10 mouse cellular contexts compared by ENCODE assay signal in the genomic region with DNA sequence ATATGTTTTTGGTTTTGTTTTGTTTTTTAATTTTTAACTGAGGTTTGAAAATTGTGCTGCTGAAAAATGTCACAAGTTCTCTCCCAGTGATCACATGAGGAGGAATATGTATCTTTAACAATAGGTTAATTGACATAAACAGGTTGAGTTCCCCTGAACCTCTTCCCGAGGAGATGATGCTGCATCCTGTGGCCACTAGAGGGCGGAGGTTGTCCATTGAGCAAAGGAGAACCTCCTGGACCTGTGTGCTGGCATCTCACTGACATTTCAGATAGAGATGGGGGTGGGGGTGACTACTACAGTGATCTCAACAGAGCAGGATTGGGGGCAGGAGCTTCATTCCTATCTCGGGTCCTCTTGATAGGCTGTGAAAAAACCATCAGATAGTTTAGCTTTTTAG. TPM values are rescaled to one million over a fixed set of nuclear protein-coding genes. Genes with fewer than 3 reads are reported as not detected.
DNase-seq lines count a peak whose midpoint lies in the region; ATAC-seq and TF ChIP-seq lines count a peak whose summit lies in the region.
"Had no signal": no experiment of that assay in that cellular context is flagged by ENCODE, and none has a peak within 500 bp of the region (broad histone marks: within the 10 kb centered on the region; RNA-seq: fewer than 3 reads in every experiment).

No protein-coding gene starts in this region.

- H3K9ac ChIP-seq in lung, embryonic 14.5 days = no peak overlapping the region
- no peak overlapping the region for H3K9ac ChIP-seq in hindbrain, embryonic 12.5 days
- H3K9ac ChIP-seq: lung, embryonic 15.5 days had no signal

- peak; percentile 3 to 9 for DNase-seq in heart, postnatal 10 days
- no peak for DNase-seq in heart, postnatal 4 days
- peak; percentile 50 for DNase-seq in CD4-positive, CD25-positive, alpha-beta regulatory T cell, adult 2 months (ENCODE audit: low read depth, low spot score)
- DNase-seq in adrenal gland, postnatal 14 days = peak; percentile 40
- peak; percentile 8 for DNase-seq in lung, embryonic 14.5 days
- DNase-seq in neural tube, embryonic 10.5 days (ENCODE audit: extremely low spot score, low spot score) = no peak
- DNase-seq in left cerebral cortex, postnatal 36 days (ENCODE audit: low spot score in 2 of 2) = no peak

- 0 out of 2 replicates have a peak, but pooled peaks cover 4% of the 10 kb centered on the region for H3K9me3 ChIP-seq in lung, embryonic 14.5 days (ENCODE audit: low read depth, low read length)
- peaks cover 61% of the 10 kb centered on the region for H3K9me3 ChIP-seq in hindbrain, embryonic 12.5 days (replicated peaks)
- H3K9me3 ChIP-seq: lung, embryonic 15.5 days had no signal

- no peak overlapping the region for H3K4me2 ChIP-seq in lung, embryonic 14.5 days
- no peak overlapping the region for H3K4me2 ChIP-seq in hindbrain, embryonic 12.5 days (replicated peaks)
- H3K4me2 ChIP-seq: lung, embryonic 15.5 days had no signal

- intact Hi-C loops in heart, postnatal 10 days (cut with DNase I) = no loop called here
- intact Hi-C loops in left cerebral cortex, postnatal 36 days (cut with DNase I) = no loop called here

- no peak overlapping the region for H3K4me3 ChIP-seq in lung, embryonic 14.5 days (ENCODE audit: low read depth, low read length)
- no peak overlapping the region for H3K4me3 ChIP-seq in hindbrain, embryonic 12.5 days
- H3K4me3 ChIP-seq: lung, embryonic 15.5 days had no signal

- no peak for ATAC-seq in lung, embryonic 14.5 days (ENCODE audit: insufficient read depth)
- ATAC-seq in hindbrain, embryonic 12.5 days (ENCODE audit: low FRiP score) = no peak

- H3K27ac ChIP-seq in lung, embryonic 14.5 days (ENCODE audit: low read depth) = no peak overlapping the region
- H3K27ac ChIP-seq in hindbrain, embryonic 12.5 days = no peak overlapping the region
- H3K27ac ChIP-seq: lung, embryonic 15.5 days had no signal

- TF ChIP-seq CTCF in lung, embryonic 14.5 days (IDR thresholded peaks at IDR 0.05; ENCODE audit: low read depth) = peak; percentile 36

- WGBS in lung, embryonic 14.5 days = 36% methylated on average over 3 of the region's 3 CpGs
- WGBS in hindbrain, embryonic 12.5 days = 36% methylated on average over 3 of the region's 3 CpGs

- H3K4me1 ChIP-seq in lung, embryonic 14.5 days (ENCODE audit: insufficient read depth) = no peaks in the 10 kb centered on the region
- no peaks in the 10 kb centered on the region for H3K4me1 ChIP-seq in hindbrain, embryonic 12.5 days
- H3K4me1 ChIP-seq: lung, embryonic 15.5 days had no signal

- H3K36me3 ChIP-seq in lung, embryonic 14.5 days (ENCODE audit: insufficient read depth) = no peaks in the 10 kb centered on the region
- H3K36me3 ChIP-seq in hindbrain, embryonic 12.5 days = no peaks in the 10 kb centered on the region
- H3K36me3 ChIP-seq: lung, embryonic 15.5 days had no signal

- H3K27me3 ChIP-seq in lung, embryonic 14.5 days (ENCODE audit: insufficient read depth, low read length) = no peaks in the 10 kb centered on the region
- no peaks in the 10 kb centered on the region for H3K27me3 ChIP-seq in hindbrain, embryonic 12.5 days
- H3K27me3 ChIP-seq: lung, embryonic 15.5 days had no signal

RNA-seq across cellular contexts. Expression of gene 4933421I07Rik, which starts 2.7 kb away (rescaled TPM):
- total RNA-seq in heart, postnatal 10 days (2021) = not detected
- not detected for total RNA-seq in heart, postnatal 4 days (2021)
- total RNA-seq in adrenal gland, postnatal 14 days (2021) = not detected in 2 replicates
- not detected in 2 replicates for polyA plus RNA-seq in lung, embryonic 14.5 days (2014; fragmentation: Nextera tagmentation; extraction: Ambion mirVana)
- not detected for total RNA-seq in left cerebral cortex, postnatal 36 days (2021)
- not detected in 2 replicates for polyA plus RNA-seq in hindbrain, embryonic 12.5 days (2016; fragmentation: Nextera tagmentation; extraction: Ambion mirVana)
- polyA plus RNA-seq: heart, embryonic 14.5 days; lung, embryonic 15.5 days had no signal

RNA-seq across cellular contexts. Expression of gene Zfp141, which starts 54.9 kb away (rescaled TPM):
- 1 to 10 TPM; 6.8 to 8.0 TPM for total RNA-seq in heart, postnatal 10 days (2021)
- total RNA-seq in heart, postnatal 4 days (2021) = 1 to 10 TPM; 7.7 to 9.1 TPM
- 15.1 and 15.7 TPM in 2 replicates for total RNA-seq in adrenal gland, postnatal 14 days (2021)
- polyA plus RNA-seq in lung, embryonic 14.5 days (2014; fragmentation: Nextera tagmentation; extraction: Ambion mirVana) = 11.6 and 12.2 TPM in 2 replicates
- 10 to 100 TPM; 17.4 to 20.0 TPM for total RNA-seq in left cerebral cortex, postnatal 36 days (2021)
- 12.6 and 15.0 TPM in 2 replicates for polyA plus RNA-seq in hindbrain, embryonic 12.5 days (2016; fragmentation: Nextera tagmentation; extraction: Ambion mirVana)

Comparison
In these comparisons a context has a peak if more than half of its experiments do, and no peak if none do; other contexts are left out.
1. DNase-seq: peak in heart, postnatal 10 days (2 of 2), CD4-positive, CD25-positive, alpha-beta regulatory T cell, adult 2 months (single experiment), adrenal gland, postnatal 14 days (single experiment) and lung, embryonic 14.5 days (single experiment); none in heart, postnatal 4 days (single experiment), neural tube, embryonic 10.5 days (single experiment) and left cerebral cortex, postnatal 36 days (0 of 2).